Mouse (Mus musculus) spleen, adult 2 months (tissue): ENCODE measurements at regions not wholly inside any gene's neighbourhood (a gene's known extent, or its start where the extent isn't known, plus 50 kb on each side); places are given as distances from the start of the nearest gene placed in this dataset.

Experiments
- DNase-seq, 2 experiments: peaks; one replicate each; pipeline versions ENCODE4 v3.0.0 to v3.0.0-alpha.2; 2012 to 2021; ENCODE audit warnings: low spot score in 2 of 2, low read depth in 1 of 2
- H3K27ac ChIP-seq: fragments of 200-500 bp; 2 replicates; pipeline ENCODE4 v1.5.1; 2012; ENCODE audit warnings: low read length, inconsistent platforms; ENCODE audit not compliant: insufficient read depth
- H3K27me3 ChIP-seq: fragments of 200-500 bp; 2 replicates; pipeline ENCODE4 v1.6.1; 2012; ENCODE audit warnings: mild to moderate bottlenecking, moderate library complexity, low read length, inconsistent platforms; ENCODE audit not compliant: control insufficient read depth, insufficient read depth
- H3K36me3 ChIP-seq: fragments of 200-500 bp; 2 replicates; pipeline ENCODE4 v1.6.1; 2012; ENCODE audit warnings: mild to moderate bottlenecking, low read length, inconsistent platforms; ENCODE audit not compliant: control insufficient read depth, insufficient read depth
- H3K4me1 ChIP-seq: fragments of 200-500 bp; 2 replicates; pipeline ENCODE4 v1.6.1; 2011; ENCODE audit warnings: inconsistent platforms; ENCODE audit not compliant: control insufficient read depth, insufficient read depth, insufficient read length
- H3K4me3 ChIP-seq: fragments of 200-500 bp; 2 replicates; pipeline ENCODE4 v1.5.1; 2011; ENCODE audit warnings: mild to moderate bottlenecking, inconsistent platforms; ENCODE audit not compliant: insufficient read depth, insufficient read length; ENCODE audit errors: extremely low read depth
- CTCF ChIP-seq: fragments of 200-500 bp; IDR thresholded peaks from 2 replicates; pipeline ENCODE4 v1.5.1; 2011; ENCODE audit warnings: mild to moderate bottlenecking, inconsistent platforms; ENCODE audit not compliant: insufficient read depth, insufficient read length, insufficient replicate concordance; ENCODE audit errors: extremely low read depth
- POLR2A ChIP-seq: fragments of 200-500 bp; IDR thresholded peaks from 2 replicates; pipeline ENCODE4 v1.6.1; 2011; ENCODE audit warnings: low read depth, low read length, inconsistent platforms
- WGBS: fragments of 180-500 bp; shearing (Covaris S2); methylation state at CpG from one replicate; pipeline ENCODE4 v1.1.7; 2018; 5-methylcytosine and 5-hydroxymethylcytosine counted together

DNA sequence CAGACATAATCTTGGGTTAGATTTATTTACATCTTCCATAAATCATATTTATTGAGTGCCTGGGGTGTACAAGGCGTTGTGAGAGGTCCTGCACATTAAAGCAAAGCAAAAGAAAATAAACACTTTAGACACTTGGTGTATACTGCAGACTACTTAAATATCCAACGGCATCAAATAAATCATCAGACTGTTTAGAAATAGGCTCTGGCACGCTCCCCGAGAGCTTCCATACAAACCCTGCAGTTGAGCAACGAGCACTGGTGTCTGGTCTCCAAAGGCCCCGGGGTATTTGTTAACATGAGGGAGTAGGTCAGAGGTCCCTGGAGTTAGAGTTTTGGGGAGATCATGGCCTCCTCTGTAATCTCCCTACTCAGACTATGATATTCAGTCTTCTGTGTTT, 244.9 kb downstream of the Maf start:
- H3K4me1 ChIP-seq = no peaks in the 10 kb centered on the region
- TF ChIP-seq CTCF (no peak), POLR2A (no peak)
- no peaks in the 10 kb centered on the region for H3K27me3 ChIP-seq
- H3K27ac ChIP-seq = no peak overlapping the region
- no peak for DNase-seq
- no peak overlapping the region for H3K4me3 ChIP-seq
- 87% methylated on average over 6 of the region's 6 CpGs for WGBS
- no peaks in the 10 kb centered on the region for H3K36me3 ChIP-seq

DNA sequence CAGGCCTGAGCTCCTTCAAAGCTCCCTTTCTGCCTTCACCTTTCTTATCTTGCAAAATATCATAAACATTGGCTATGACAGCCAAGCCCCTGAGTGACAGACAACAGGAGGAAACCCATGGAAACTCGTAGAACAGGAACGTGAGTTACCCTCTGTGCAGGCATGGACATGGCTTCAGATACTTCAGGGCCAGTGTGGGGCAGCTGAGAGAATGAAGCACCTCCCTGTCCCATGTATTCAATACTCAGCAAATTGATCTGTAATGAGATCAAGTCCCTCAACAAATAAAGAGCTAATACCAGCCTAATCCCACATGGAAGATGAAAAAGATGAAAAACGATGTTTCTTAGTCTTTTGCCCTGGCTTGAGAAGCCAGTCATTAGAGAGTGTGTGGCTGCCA, 249.5 kb downstream of the Maf start:
- no peaks in the 10 kb centered on the region for H3K27me3 ChIP-seq
- no peak overlapping the region for H3K27ac ChIP-seq
- WGBS = 82% methylated on average over 3 of the region's 3 CpGs
- no peak overlapping the region for H3K4me3 ChIP-seq
- no peak for TF ChIP-seq CTCF
- no peak for TF ChIP-seq POLR2A
- no peaks in the 10 kb centered on the region for H3K4me1 ChIP-seq
- DNase-seq = no peak
- no peaks in the 10 kb centered on the region for H3K36me3 ChIP-seq

DNA sequence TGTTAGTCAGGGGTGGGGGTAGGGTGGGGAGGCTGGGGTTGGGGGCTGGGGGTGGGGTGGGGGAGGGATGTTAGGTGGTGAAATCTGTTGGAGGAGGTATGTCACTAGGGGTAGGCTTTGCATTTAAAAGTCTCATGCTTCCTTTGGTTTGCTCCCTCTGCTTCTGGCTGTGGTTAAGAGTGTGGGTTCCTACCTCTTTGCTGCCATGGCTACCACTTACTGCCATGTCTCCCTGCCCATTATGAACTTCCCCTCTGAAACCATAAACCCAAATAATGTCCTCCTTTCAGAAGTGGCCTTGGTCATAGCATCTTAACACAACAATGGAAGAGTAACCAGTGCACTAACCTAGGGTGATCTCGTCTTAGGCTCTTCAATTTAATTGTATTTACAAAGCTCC, 256.8 kb downstream of the Maf start:
- no peak overlapping the region for H3K4me3 ChIP-seq
- no peak for TF ChIP-seq CTCF
- TF ChIP-seq POLR2A = no peak
- 32% methylated on average over 1 of the region's 1 CpGs for WGBS

DNA sequence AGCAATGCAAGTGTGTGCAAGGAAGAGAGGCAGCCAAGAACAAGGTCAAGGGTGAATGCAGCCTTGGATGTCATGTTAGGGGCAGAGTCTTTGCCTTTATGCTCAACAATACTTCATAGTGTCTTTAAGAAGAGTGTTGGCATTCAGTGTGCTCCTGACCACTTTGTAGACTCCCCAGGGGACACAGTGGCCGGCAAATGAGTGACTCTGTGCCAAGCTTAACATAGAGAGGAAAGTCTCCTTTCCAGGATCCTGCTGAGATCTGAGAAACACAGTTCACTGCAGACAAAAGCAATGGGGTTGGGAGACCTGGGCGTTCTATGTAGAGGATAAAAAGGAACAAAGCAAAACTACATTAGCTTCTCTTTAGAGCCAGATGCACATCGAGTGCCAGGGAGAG, 259.2 kb downstream of the Maf start:
- TF ChIP-seq CTCF (no peak), POLR2A (no peak)

More for the DNA sequence above, 256.8 kb downstream of the Maf start:
- Histone ChIP-seq H3K4me1 (no peaks in the 10 kb centered on the region), H3K27me3 (no peaks in the 10 kb centered on the region), H3K27ac (no peak overlapping the region), H3K36me3 (no peaks in the 10 kb centered on the region)
- no peak for DNase-seq

DNA sequence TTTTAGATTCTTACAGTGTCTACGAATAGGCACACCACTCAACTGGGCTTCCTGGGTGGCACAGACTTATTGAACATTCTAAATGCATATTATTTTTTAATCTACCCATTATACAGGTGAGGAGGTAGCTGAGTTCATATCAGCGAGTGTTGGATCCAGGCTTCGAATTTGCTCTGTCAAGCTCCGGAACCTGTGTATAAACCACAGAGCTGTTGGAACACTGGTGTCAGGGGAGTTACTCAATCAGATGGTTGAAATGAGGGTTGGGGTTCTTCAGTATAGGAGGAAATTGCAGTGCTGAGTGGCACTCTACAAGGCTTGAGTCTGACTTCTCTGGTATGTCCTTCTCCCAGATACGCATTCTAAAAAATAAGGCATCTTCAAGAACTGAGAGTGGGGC, 263.1 kb downstream of the Maf start:
- Histone ChIP-seq H3K4me3 (no peak overlapping the region), H3K4me1 (no peaks in the 10 kb centered on the region), H3K27ac (no peak overlapping the region), H3K36me3 (no peaks in the 10 kb centered on the region), H3K27me3 (no peaks in the 10 kb centered on the region)
- no peak for DNase-seq
- TF ChIP-seq POLR2A = no peak
- no peak for TF ChIP-seq CTCF
- 82% methylated on average over 5 of the region's 5 CpGs for WGBS

More for the DNA sequence above, 259.2 kb downstream of the Maf start:
- Histone ChIP-seq H3K4me3 (no peak overlapping the region), H3K36me3 (no peaks in the 10 kb centered on the region), H3K4me1 (no peaks in the 10 kb centered on the region), H3K27me3 (no peaks in the 10 kb centered on the region), H3K27ac (no peak overlapping the region)
- 89% methylated on average over 3 of the region's 3 CpGs for WGBS
- no peak for DNase-seq

DNA sequence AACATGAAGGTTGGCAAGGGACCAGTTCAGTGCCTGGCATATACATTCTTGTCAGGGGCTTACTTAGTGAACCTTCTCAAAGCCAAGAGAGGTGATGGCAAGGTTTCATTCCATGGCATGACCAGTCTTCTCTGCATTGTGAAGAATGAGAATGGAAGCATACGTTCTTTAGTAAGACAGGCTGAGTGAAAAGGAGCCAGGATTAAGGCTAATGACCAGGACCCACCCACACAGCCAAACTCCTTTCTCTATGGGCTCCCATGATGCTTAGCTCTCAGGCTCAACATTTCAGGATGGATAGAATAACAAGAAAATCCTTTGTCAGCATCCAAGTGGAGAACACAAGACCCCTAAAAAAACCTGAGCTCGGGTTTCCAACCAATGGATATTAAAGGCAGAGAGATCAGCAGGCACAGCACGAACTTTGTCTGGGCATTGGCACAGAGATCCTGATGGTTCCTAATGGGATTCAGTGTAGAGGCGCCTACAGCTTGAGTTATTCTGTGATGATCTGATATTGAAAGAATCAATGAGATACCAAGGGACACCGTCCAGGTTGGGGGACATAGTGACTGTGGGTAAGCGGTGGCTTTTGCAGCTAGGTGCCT, 265.5 kb downstream of the Maf start:
- Histone ChIP-seq H3K4me1 (no peaks in the 10 kb centered on the region), H3K27me3 (no peaks in the 10 kb centered on the region), H3K4me3 (no peak overlapping the region), H3K27ac (no peak overlapping the region), H3K36me3 (no peaks in the 10 kb centered on the region)
- WGBS = 93% methylated on average over 6 of the region's 6 CpGs
- TF ChIP-seq POLR2A (no peak), CTCF (no peak)
- no peak for DNase-seq

DNA sequence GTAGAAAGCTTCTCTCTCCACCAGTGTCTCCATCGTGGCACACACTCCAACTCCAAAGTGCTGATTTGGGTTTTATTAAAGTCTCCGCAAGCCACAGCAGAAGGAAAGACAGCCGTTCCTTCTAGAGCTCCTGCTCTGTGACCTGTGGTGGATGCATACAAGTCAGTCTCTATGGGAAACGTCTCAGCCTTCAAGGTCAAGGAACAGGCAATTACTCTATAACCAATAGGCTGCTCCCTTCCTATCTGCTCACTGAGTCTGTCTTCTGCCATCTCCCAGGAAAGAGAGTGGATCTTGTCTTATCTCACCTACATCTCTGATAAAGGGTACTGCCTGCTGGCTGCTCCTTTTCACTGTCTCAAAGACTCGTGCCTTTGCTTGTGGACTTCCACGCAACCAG, 266.3 kb downstream of the Maf start:
- no peak for TF ChIP-seq POLR2A
- 88% methylated on average over 6 of the region's 6 CpGs for WGBS
- Histone ChIP-seq H3K36me3 (no peaks in the 10 kb centered on the region), H3K4me3 (no peak overlapping the region), H3K4me1 (no peaks in the 10 kb centered on the region), H3K27me3 (no peaks in the 10 kb centered on the region), H3K27ac (no peak overlapping the region)
- no peak for DNase-seq
